Mouse (Mus musculus) heart, embryonic 11.5 days (tissue): Measurements from ENCODE around the gene Gm45062. TPM values are rescaled to one million over a fixed set of nuclear protein-coding genes. Genes with fewer than 3 reads are reported as not detected.

Source experiments
- ATAC-seq: fragments of 200-750 bp; cut with Nextera tagmentation; replicated peaks from 2 replicates; pipeline ENCODE4 v1.8.0; 2017; ENCODE audit warnings: moderate library complexity; ENCODE audit not compliant: insufficient number of reproducible peaks, low FRiP score, low TSS enrichment
- H3K27ac ChIP-seq: fragments of 300-500 bp; sonication (generic); 2 replicates; pipeline ENCODE4 v1.5.1; 2014; ENCODE audit warnings: mild to moderate bottlenecking, low read depth, low read length
- H3K27me3 ChIP-seq: fragments of 300-500 bp; sonication (generic); 2 replicates; pipeline ENCODE4 v1.6.1; 2014; ENCODE audit warnings: mild to moderate bottlenecking, low read length, mixed read lengths; ENCODE audit not compliant: control insufficient read depth, insufficient read depth
- H3K36me3 ChIP-seq: fragments of 300-500 bp; sonication (generic); 2 replicates; pipeline ENCODE4 v1.6.1; 2014; ENCODE audit warnings: mild to moderate bottlenecking, low read length, moderate library complexity, mixed read lengths; ENCODE audit not compliant: control insufficient read depth, insufficient read depth
- H3K4me1 ChIP-seq: fragments of 300-500 bp; sonication (generic); 2 replicates; pipeline ENCODE4 v1.6.1; 2014; ENCODE audit warnings: low read length; ENCODE audit not compliant: control insufficient read depth, insufficient read depth
- H3K4me2 ChIP-seq: fragments of 300-500 bp; sonication (generic); 2 replicates; pipeline ENCODE4 v1.6.1; 2014; ENCODE audit warnings: mild to moderate bottlenecking, moderate library complexity
- H3K4me3 ChIP-seq: fragments of 300-500 bp; sonication (generic); 2 replicates; pipeline ENCODE4 v1.5.1; 2014; ENCODE audit warnings: low read depth, low read length
- H3K9ac ChIP-seq: fragments of 300-500 bp; sonication (generic); 2 replicates; pipeline ENCODE4 v1.6.1; 2014; ENCODE audit warnings: mild to moderate bottlenecking, low read depth, low read length, moderate library complexity
- H3K9me3 ChIP-seq: fragments of 300-500 bp; sonication (generic); replicated peaks from 2 replicates; pipeline ENCODE4 v1.6.1; 2016; ENCODE audit warnings: low read length; ENCODE audit not compliant: control insufficient read depth
- WGBS: fragments of 180-500 bp; shearing (Covaris S2); extraction: QIAGEN DNeasy Blood & Tissue Kit; methylation state at CpG from one replicate; pipeline ENCODE4 v1.1.7; 2014; ENCODE audit not compliant: insufficient replicate concordance; 5-methylcytosine and 5-hydroxymethylcytosine counted together
- polyA plus RNA-seq: library from polyadenylated mRNA; unstranded; fragments of >200 nt; fragmentation: Nextera tagmentation; extraction: Ambion mirVana; gene quantifications from 2 replicates; pipeline ENCODE4 v1.2.1, GENCODE M21; 2014

Gene Gm45062
- polyA plus RNA-seq, 1 experiment from 2014 or later: 6.8 TPM

GRCm38 (mm10) chr6:8487044-8487853 is 228.0 kb downstream of the Gm45062 start:
- Histone ChIP-seq H3K4me3 (no peak overlapping the region), H3K27ac (peak overlapping the region; percentile 22; the same call in 1 of the 2 replicates), H3K4me2 (peak overlapping the region; percentile 24), H3K36me3 (no peaks in the 10 kb centered on the region), H3K9me3 (no peaks in the 10 kb centered on the region), H3K27me3 (no peaks in the 10 kb centered on the region), H3K9ac (peak overlapping the region; percentile 34; the same call in 1 of the 2 replicates), H3K4me1 (peaks cover 20% of the 10 kb centered on the region; the same call in 1 of the 2 replicates)
- WGBS: 39% methylated on average over 20 of the region's 20 CpGs
- no peak for ATAC-seq

GRCm38 (mm10) chr6:8488249-8488648 is 229.0 kb downstream of the Gm45062 start:
- Histone ChIP-seq H3K4me1 (peaks cover 20% of the 10 kb centered on the region; the same call in 1 of the 2 replicates), H3K4me2 (no peak overlapping the region), H3K27me3 (no peaks in the 10 kb centered on the region), H3K27ac (no peak overlapping the region), H3K9me3 (no peaks in the 10 kb centered on the region), H3K4me3 (no peak overlapping the region), H3K9ac (no peak overlapping the region), H3K36me3 (no peaks in the 10 kb centered on the region)
- ATAC-seq: no peak
- 28% methylated on average over 5 of the region's 5 CpGs for WGBS

DNA sequence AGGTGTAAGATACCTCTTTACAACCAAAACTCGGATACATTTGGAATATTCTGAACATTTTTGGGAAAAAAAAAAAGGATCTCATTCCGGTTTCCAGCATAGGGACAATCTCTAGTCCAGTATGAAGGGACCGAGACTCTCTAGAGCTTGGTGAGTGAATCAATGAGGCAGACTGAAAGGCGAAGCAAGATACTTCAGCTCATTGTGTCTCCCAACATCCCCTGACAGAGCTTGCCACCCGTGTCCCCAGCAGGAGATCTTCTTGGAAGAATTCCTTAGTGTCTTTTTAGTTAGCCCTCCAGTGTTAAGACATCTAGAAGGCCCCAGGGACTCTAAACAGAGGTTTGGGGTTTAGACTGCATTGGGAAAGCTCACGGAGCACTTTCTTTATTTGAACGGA is 230.0 kb downstream of the Gm45062 start:
- Histone ChIP-seq H3K4me2 (no peak overlapping the region), H3K4me3 (no peak overlapping the region), H3K9me3 (no peaks in the 10 kb centered on the region), H3K4me1 (peaks cover 20% of the 10 kb centered on the region; the same call in 1 of the 2 replicates), H3K27me3 (no peaks in the 10 kb centered on the region), H3K9ac (no peak overlapping the region), H3K27ac (no peak overlapping the region), H3K36me3 (no peaks in the 10 kb centered on the region)
- no peak for ATAC-seq
- 79% methylated on average over 7 of the region's 7 CpGs for WGBS

DNA sequence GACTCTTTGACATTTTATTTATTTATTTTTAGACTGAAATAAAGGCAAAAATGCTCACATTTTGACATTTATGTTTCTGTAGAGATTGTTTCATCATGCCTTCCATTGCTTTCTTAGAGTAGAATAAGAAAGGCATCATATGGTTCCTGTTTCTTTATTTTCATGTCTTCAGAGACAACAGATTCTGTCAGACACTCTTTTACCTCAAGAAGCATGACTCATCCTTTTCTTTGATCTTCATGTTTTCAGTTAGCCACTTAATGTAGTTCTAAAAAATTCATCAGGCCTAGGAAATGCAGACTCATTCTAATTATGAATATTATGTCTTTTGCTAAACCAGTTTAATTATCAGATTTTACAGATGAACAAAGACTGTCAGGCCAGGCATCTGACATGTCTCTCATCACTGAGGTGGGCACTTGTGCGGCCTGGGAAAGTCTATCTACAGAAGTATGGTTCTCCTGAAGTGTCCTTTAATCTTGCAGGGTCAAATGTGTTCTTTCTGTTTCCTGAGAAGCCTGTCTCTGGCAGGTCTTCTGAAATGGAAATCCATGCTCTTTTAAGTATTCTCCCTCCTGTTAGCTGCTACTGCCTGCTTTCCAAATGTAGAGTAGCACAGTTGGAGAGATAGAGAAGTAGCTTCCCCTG is 230.8 kb downstream of the Gm45062 start:
- 76% methylated on average over 1 of the region's 1 CpGs for WGBS
- no peak for ATAC-seq

GRCm38 (mm10) chr6:8492248-8492647 is 233.0 kb downstream of the Gm45062 start:
- Histone ChIP-seq H3K4me1 (peaks cover 9% of the 10 kb centered on the region; the same call in 1 of the 2 replicates), H3K36me3 (no peaks in the 10 kb centered on the region), H3K4me3 (no peak overlapping the region), H3K4me2 (no peak overlapping the region), H3K9ac (no peak overlapping the region), H3K9me3 (no peaks in the 10 kb centered on the region), H3K27me3 (no peaks in the 10 kb centered on the region), H3K27ac (no peak overlapping the region)
- WGBS: 85% methylated on average over 3 of the region's 3 CpGs
- no peak for ATAC-seq

More for the DNA sequence above, 230.8 kb downstream of the Gm45062 start:
- H3K4me3 ChIP-seq: no peak overlapping the region
- no peak overlapping the region for H3K9ac ChIP-seq
- no peaks in the 10 kb centered on the region for H3K9me3 ChIP-seq
- no peaks in the 10 kb centered on the region for H3K36me3 ChIP-seq
- H3K27me3 ChIP-seq: no peaks in the 10 kb centered on the region
- H3K4me2 ChIP-seq: no peak overlapping the region
- H3K27ac ChIP-seq: no peak overlapping the region
- H3K4me1 ChIP-seq: peaks cover 16% of the 10 kb centered on the region; the same call in 1 of the 2 replicates

- no peak overlapping the region for H3K4me3 ChIP-seq
- no peak overlapping the region for H3K9ac ChIP-seq
- WGBS: 75% methylated on average over 5 of the region's 5 CpGs
- no peaks in the 10 kb centered on the region for H3K36me3 ChIP-seq
- H3K27ac ChIP-seq: no peak overlapping the region
- no peaks in the 10 kb centered on the region for H3K27me3 ChIP-seq
- no peaks in the 10 kb centered on the region for H3K4me1 ChIP-seq
- H3K9me3 ChIP-seq: peaks cover 4% of the 10 kb centered on the region; the same call in 1 of the 2 replicates
- no peak for ATAC-seq
- no peak overlapping the region for H3K4me2 ChIP-seq
These were observed 236.0 kb downstream of the Gm45062 start for GRCm38 (mm10) chr6:8495109-8495826.

DNA sequence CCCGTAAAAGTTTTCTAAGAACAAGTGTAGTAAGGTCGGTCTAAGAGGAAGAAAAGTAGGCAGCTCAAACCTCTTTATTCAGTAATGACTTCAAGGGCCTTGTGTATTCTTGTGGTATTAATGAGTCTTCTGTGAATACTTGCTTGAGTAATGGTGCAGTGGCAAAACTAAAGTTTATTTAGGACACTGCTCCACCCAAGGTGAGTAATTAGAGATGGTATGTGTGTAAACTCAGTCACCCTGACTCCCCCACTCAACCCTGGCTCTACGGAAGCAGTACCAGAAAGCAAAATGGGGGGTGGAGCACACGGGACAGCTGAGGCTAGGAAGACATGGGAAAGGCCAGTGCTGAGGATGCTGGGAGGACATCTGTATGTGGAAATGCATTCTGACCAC is 236.6 kb downstream of the Gm45062 start:
- 72% methylated on average over 4 of the region's 4 CpGs for WGBS
- no peaks in the 10 kb centered on the region for H3K27me3 ChIP-seq
- no peak overlapping the region for H3K4me3 ChIP-seq
- no peak overlapping the region for H3K27ac ChIP-seq
- no peaks in the 10 kb centered on the region for H3K4me1 ChIP-seq
- H3K9me3 ChIP-seq: peaks cover 4% of the 10 kb centered on the region; the same call in 1 of the 2 replicates
- H3K36me3 ChIP-seq: no peaks in the 10 kb centered on the region
- ATAC-seq: no peak
- no peak overlapping the region for H3K4me2 ChIP-seq
- H3K9ac ChIP-seq: no peak overlapping the region

DNA sequence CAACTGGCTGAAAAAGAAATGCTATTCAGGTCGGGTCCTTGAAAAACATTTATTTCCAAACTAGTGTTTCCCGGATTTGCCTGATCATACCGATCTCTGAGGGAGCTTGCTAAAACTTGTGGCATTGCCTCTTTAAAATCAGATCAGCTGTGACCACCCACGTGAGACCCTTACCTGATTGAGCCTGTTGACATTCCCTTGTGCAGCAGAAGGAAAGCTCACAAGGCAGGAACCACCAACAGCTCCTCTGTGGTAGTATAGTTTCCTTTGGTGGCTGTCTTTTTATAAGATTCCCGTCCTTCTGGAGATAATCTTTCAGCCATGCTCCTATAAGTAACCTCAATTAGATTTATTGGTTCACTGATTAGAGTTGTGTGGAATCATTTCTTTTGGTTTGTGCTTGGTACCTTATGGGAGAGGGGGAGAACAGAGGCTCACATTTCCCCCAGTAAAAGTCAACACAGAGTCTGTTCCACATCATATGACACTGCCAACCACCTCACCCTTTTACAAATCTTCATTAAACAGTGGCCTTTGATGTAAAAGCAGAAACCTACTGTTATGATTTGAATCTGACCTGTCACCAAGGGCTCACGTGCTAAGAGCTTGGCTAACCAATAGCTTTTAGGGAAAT is 238.1 kb downstream of the Gm45062 start:
- H3K9me3 ChIP-seq: peaks cover 4% of the 10 kb centered on the region; the same call in 1 of the 2 replicates
- H3K36me3 ChIP-seq: no peaks in the 10 kb centered on the region
- no peak overlapping the region for H3K9ac ChIP-seq
- no peak overlapping the region for H3K4me3 ChIP-seq
- 70% methylated on average over 6 of the region's 6 CpGs for WGBS
- H3K27ac ChIP-seq: no peak overlapping the region
- H3K4me2 ChIP-seq: no peak overlapping the region
- H3K27me3 ChIP-seq: no peaks in the 10 kb centered on the region
- ATAC-seq: no peak
- H3K4me1 ChIP-seq: no peaks in the 10 kb centered on the region
